Mouse (Mus musculus) CH12.LX (cell line): ENCODE results near the gene Prl3d1. TPM values are rescaled to one million over a fixed set of nuclear protein-coding genes. Genes with fewer than 3 reads are reported as not detected.
"Not testable (repeated sequence)": the region's sequence is repeated elsewhere in the genome, so short reads cannot be mapped to it uniquely, and the experiment has no call there.

Experiments used
- DNase-seq: peaks from one replicate; pipeline ENCODE4 v3.0.0-alpha.2; 2013; ENCODE audit errors: extremely low read depth
- H3K27ac ChIP-seq: 2 replicates; pipeline ENCODE4 v1.5.1; 2012; ENCODE audit warnings: low read depth, mild to moderate bottlenecking, control low read depth, moderate library complexity; ENCODE audit not compliant: insufficient read depth
- H3K27me3 ChIP-seq: replicated peaks from 2 replicates; pipeline ENCODE3; 2012; ENCODE audit warnings: inconsistent platforms
- H3K36me3 ChIP-seq, 2 experiments: replicated peaks in 1 of 2; 2 replicates each; pipeline versions ENCODE3 to v1.6.1; 2012; ENCODE audit warnings: inconsistent platforms in 1 of 2, low read length in 1 of 2, mild to moderate bottlenecking in 1 of 2, mixed read lengths in 1 of 2, moderate library complexity in 1 of 2; ENCODE audit not compliant: control insufficient read depth in 1 of 2, insufficient read depth in 1 of 2
- H3K4me1 ChIP-seq, 2 experiments: 2 replicates each; pipeline ENCODE4 v1.6.1; 2012; ENCODE audit warnings: inconsistent platforms in 1 of 2, moderate library complexity in 1 of 2; ENCODE audit not compliant: insufficient read depth in 2 of 2, control insufficient read depth in 1 of 2
- H3K4me2 ChIP-seq: 2 replicates; pipeline ENCODE4 v1.6.1; 2012; ENCODE audit warnings: low read depth, mild to moderate bottlenecking, control low read depth; ENCODE audit not compliant: poor library complexity, insufficient read depth, severe bottlenecking
- H3K4me3 ChIP-seq, 3 experiments: fragments of 150-350 bp in 1 of 3; sonication (generic) in 1 of 3; replicated peaks in 1 of 3; 2 replicates each; pipeline versions ENCODE3 to v1.5.1; 2011 to 2012; ENCODE audit warnings: low read depth in 2 of 3, low read length in 2 of 3, mild to moderate bottlenecking in 2 of 3, moderate library complexity in 2 of 3, control low read depth in 1 of 3, improper control_type of control experiment in 1 of 3, inconsistent platforms in 1 of 3, mixed read lengths in 1 of 3; ENCODE audit not compliant: poor library complexity in 1 of 3
- H3K79me2 ChIP-seq: replicated peaks from 2 replicates; pipeline ENCODE4 v1.6.1; 2012; ENCODE audit warnings: mild to moderate bottlenecking, moderate library complexity; ENCODE audit not compliant: control insufficient read depth, poor library complexity, insufficient read depth, severe bottlenecking; ENCODE audit errors: extremely low read depth
- H3K9ac ChIP-seq: 2 replicates; pipeline ENCODE4 v1.6.1; 2012; ENCODE audit warnings: low read depth, mild to moderate bottlenecking, control low read depth, moderate library complexity; ENCODE audit not compliant: insufficient read depth
- H3K9me3 ChIP-seq: replicated peaks from 2 replicates; pipeline ENCODE3; 2012; ENCODE audit warnings: low read length, inconsistent platforms, mixed read lengths
- CHD1 ChIP-seq: IDR thresholded peaks from 2 replicates; pipeline ENCODE4 v1.6.1; 2012; ENCODE audit warnings: low read depth, low read length, improper control_type of control experiment, inconsistent platforms
- CTCF ChIP-seq, 2 experiments: IDR thresholded peaks in 1 of 2; conservative IDR thresholded peaks in 1 of 2; 2 replicates each; pipeline ENCODE4 v1.5.1; 2011 to 2012; ENCODE audit warnings: low read depth in 2 of 2, low read length in 2 of 2, improper control_type of control experiment in 1 of 2, inconsistent platforms in 1 of 2, mild to moderate bottlenecking in 1 of 2, moderate library complexity in 1 of 2
- E2F4 ChIP-seq: IDR thresholded peaks from 2 replicates; pipeline ENCODE4 v1.6.1; 2011; ENCODE audit warnings: low read depth, low read length, improper control_type of control experiment; ENCODE audit not compliant: insufficient replicate concordance
- ELF1 ChIP-seq: IDR thresholded peaks from 2 replicates; pipeline ENCODE4 v1.6.1; 2014; ENCODE audit warnings: low read depth, mild to moderate bottlenecking, inconsistent platforms, low read length, improper control_type of control experiment
- EP300 ChIP-seq: IDR thresholded peaks from 2 replicates; pipeline ENCODE4 v1.6.1; 2011; ENCODE audit warnings: low read length, improper control_type of control experiment
- ETS1 ChIP-seq: conservative IDR thresholded peaks from 2 replicates; pipeline ENCODE4 v1.6.1; 2012; ENCODE audit warnings: low read depth, mild to moderate bottlenecking, inconsistent platforms, low read length, improper control_type of control experiment, moderate library complexity
- GABPA ChIP-seq: IDR thresholded peaks from 2 replicates; pipeline ENCODE4 v1.6.1; 2012; ENCODE audit warnings: low read depth, low read length, improper control_type of control experiment, inconsistent platforms; ENCODE audit not compliant: insufficient replicate concordance
- HCFC1 ChIP-seq: IDR thresholded peaks from 2 replicates; pipeline ENCODE4 v1.6.1; 2012; ENCODE audit warnings: low read depth, mild to moderate bottlenecking, inconsistent platforms, low read length, improper control_type of control experiment
- JUND ChIP-seq: conservative IDR thresholded peaks from 2 replicates; pipeline ENCODE4 v1.6.1; 2011; ENCODE audit warnings: low read depth, low read length, improper control_type of control experiment
- KAT2A ChIP-seq: IDR thresholded peaks from 2 replicates; pipeline ENCODE4 v1.6.1; 2012; ENCODE audit warnings: low read length, improper control_type of control experiment, inconsistent platforms; ENCODE audit not compliant: insufficient replicate concordance
- MAX ChIP-seq: IDR thresholded peaks from 2 replicates; pipeline ENCODE4 v1.6.1; 2011; ENCODE audit warnings: low read length, improper control_type of control experiment
- MYC ChIP-seq: IDR thresholded peaks from 2 replicates; pipeline ENCODE4 v1.6.1; 2011; ENCODE audit warnings: low read depth, mild to moderate bottlenecking, improper control_type of control experiment, low read length
- NELFE ChIP-seq: IDR thresholded peaks from 2 replicates; pipeline ENCODE4 v1.6.1; 2011; ENCODE audit warnings: low read depth, low read length, improper control_type of control experiment
- NRF1 ChIP-seq: IDR thresholded peaks from 2 replicates; pipeline ENCODE4 v1.6.1; 2014; ENCODE audit warnings: low read depth, mild to moderate bottlenecking, inconsistent platforms, low read length, improper control_type of control experiment, moderate library complexity
- PAX5 ChIP-seq: IDR thresholded peaks from 2 replicates; pipeline ENCODE4 v1.6.1; 2012; ENCODE audit warnings: low read length, inconsistent platforms, mixed read lengths
- POLR2A ChIP-seq: IDR thresholded peaks from 2 replicates; pipeline ENCODE4 v1.6.1; 2011; ENCODE audit warnings: low read depth, mild to moderate bottlenecking, improper control_type of control experiment, low read length
- RCOR1 ChIP-seq: conservative IDR thresholded peaks from 2 replicates; pipeline ENCODE4 v1.6.1; 2012; ENCODE audit warnings: low read depth, mild to moderate bottlenecking, inconsistent platforms, low read length, improper control_type of control experiment
- SIN3A ChIP-seq: IDR thresholded peaks from 2 replicates; pipeline ENCODE4 v1.6.1; 2012; ENCODE audit warnings: low read length, improper control_type of control experiment, inconsistent platforms
- SMC3 ChIP-seq: IDR thresholded peaks from 2 replicates; pipeline ENCODE4 v1.6.1; 2011; ENCODE audit warnings: low read depth, low read length, improper control_type of control experiment
- TBP ChIP-seq: conservative IDR thresholded peaks from 2 replicates; pipeline ENCODE4 v1.6.1; 2011; ENCODE audit warnings: low read depth, low read length, improper control_type of control experiment
- TCF12 ChIP-seq: IDR thresholded peaks from 2 replicates; pipeline ENCODE4 v1.6.1; 2014; ENCODE audit warnings: low read depth, mild to moderate bottlenecking, inconsistent platforms, low read length, improper control_type of control experiment
- UBTF ChIP-seq: IDR thresholded peaks from 2 replicates; pipeline ENCODE4 v1.6.1; 2012; ENCODE audit warnings: low read depth, mild to moderate bottlenecking, inconsistent platforms, low read length, improper control_type of control experiment, moderate library complexity
- USF2 ChIP-seq: conservative IDR thresholded peaks from 2 replicates; pipeline ENCODE4 v1.6.1; 2011; ENCODE audit warnings: low read depth, low read length, improper control_type of control experiment
- ZC3H11A ChIP-seq: IDR thresholded peaks from 2 replicates; pipeline ENCODE4 v1.6.1; 2012; ENCODE audit warnings: low read depth, mild to moderate bottlenecking, inconsistent platforms, low read length, improper control_type of control experiment
- ZMIZ1 ChIP-seq: IDR thresholded peaks from 2 replicates; pipeline ENCODE4 v1.6.1; 2012; ENCODE audit warnings: low read depth, mild to moderate bottlenecking, inconsistent platforms, low read length, improper control_type of control experiment
- ZNF384 ChIP-seq: IDR thresholded peaks from 2 replicates; pipeline ENCODE4 v1.6.1; 2012; ENCODE audit warnings: low read depth, low read length, improper control_type of control experiment, inconsistent platforms
- dilution Hi-C: fragments of 300-500 bp; cut with MboI; formaldehyde crosslinking; loops from 2 replicates; pipeline ENCODE4 v1.14.3; 2020; ENCODE audit warnings: low sequenced_read_pairs; ENCODE audit not compliant: extremely low pct_unique_long_range_greater_than_20kb, extremely low pct_ligation_motif_present
- in situ Hi-C: fragments of 300-500 bp; cut with MboI; formaldehyde crosslinking; loops from 3 replicates; pipeline ENCODE4 v1.14.3; 2019; ENCODE audit warnings: low sequenced_read_pairs, low pct_ligation_motif_present, low pct_unique_long_range_greater_than_20kb, mixed read lengths
- polyA plus RNA-seq: library from polyadenylated mRNA; unstranded; fragments of >175 nt; gene quantifications from 2 replicates; pipeline ENCODE4 v1.2.1, GENCODE M21; 2012; ENCODE audit warnings: low read depth; ENCODE audit not compliant: insufficient read length
- total RNA-seq, 2 experiments: library from RNA; depleted of rRNA; stranded (reverse); fragments of 300-350 nt in 1 of 2; fragments of >200 nt in 1 of 2; gene quantifications; 2 replicates each; pipeline ENCODE4 v1.2.3; 2012 to 2014

The Prl3d1 gene
- total RNA-seq (2012; rRNA removed) (not detected in 2 replicates), total RNA-seq (2014; rRNA removed) (not detected in 2 replicates), polyA plus RNA-seq (not detected in 2 replicates)

- H3K4me3 ChIP-seq, H3K4me1 ChIP-seq, in situ Hi-C loops, H3K36me3 ChIP-seq, H3K27me3 ChIP-seq, H3K79me2 ChIP-seq, H3K4me2 ChIP-seq, DNase-seq, H3K9me3 ChIP-seq, H3K9ac ChIP-seq, dilution Hi-C loops, H3K27ac ChIP-seq: not testable (repeated sequence)
Measured at GRCm38 (mm10) chr13:27093890-27094289, at the start of gene Prl3d1. Gene Prl3d1 (plus strand): TSS chr13:27094190.

DNA sequence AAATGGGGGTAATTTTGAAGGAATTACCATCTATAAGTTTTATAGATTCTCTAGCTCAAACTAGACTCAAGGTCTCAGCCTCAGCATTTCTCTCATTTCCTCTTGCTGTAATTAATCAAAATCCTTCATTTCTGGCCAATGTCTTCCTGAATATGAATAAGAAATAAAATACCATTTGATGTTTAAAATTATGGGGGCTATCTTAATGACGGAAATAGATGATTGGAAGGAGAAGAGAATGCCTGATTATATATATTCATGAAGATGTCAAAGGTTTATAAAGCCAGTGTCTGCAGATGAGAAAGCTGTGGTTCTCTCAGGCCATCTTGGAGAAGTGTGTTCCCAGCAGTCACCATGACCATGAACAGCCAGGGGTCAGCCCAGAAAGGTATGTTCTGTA is 36.7 kb upstream of the Prl3d1 start, which contains the start of gene Prl:
Gene Prl (plus strand): TSS at position 301 of the 400 bp plus-strand sequence.
- H3K27me3 ChIP-seq, result no peaks in the 10 kb centered on the region
- no peak within 1 kb of the TSS for H3K27ac ChIP-seq
- no peak for DNase-seq
- no peak within 1 kb of the TSS for H3K9ac ChIP-seq
- no peaks in the 10 kb centered on the region for H3K4me1 ChIP-seq
- in situ Hi-C loops (no loop called here), dilution Hi-C loops (no loop called here)
- no peak within 1 kb of the TSS for H3K4me2 ChIP-seq
- TF ChIP-seq TCF12 (no peak), SIN3A (no peak), ELF1 (no peak), E2F4 (no peak), CTCF (conservative IDR thresholded peaks at IDR 0.05 in 1 of 2, IDR thresholded peaks at IDR 0.05 in 1 of 2; ENCODE audit: low read depth in 2 of 2, low read length in 2 of 2) (no peak), ETS1 (no peak), JUND (no peak), RCOR1 (no peak), KAT2A (no peak), NELFE (no peak), ZMIZ1 (no peak), USF2 (no peak), PAX5 (no peak), UBTF (no peak), HCFC1 (no peak)
- H3K36me3 ChIP-seq, result no peaks in the 10 kb centered on the region
- H3K4me3 ChIP-seq, result no peak within 1 kb of the TSS
- H3K79me2 ChIP-seq, result no peaks in the 10 kb centered on the region
- H3K9me3 ChIP-seq, result no peaks in the 10 kb centered on the region

GRCm38 (mm10) chr13:27059177-27059576 is 34.8 kb upstream of the Prl3d1 start:
- in situ Hi-C loops, result no loop called here
- no peak for DNase-seq
- Histone ChIP-seq H3K9ac (no peak overlapping the region), H3K36me3 (no peaks in the 10 kb centered on the region), H3K27ac (no peak overlapping the region), H3K4me1 (no peaks in the 10 kb centered on the region), H3K4me2 (no peak overlapping the region), H3K27me3 (no peaks in the 10 kb centered on the region), H3K79me2 (no peaks in the 10 kb centered on the region), H3K4me3 (no peak overlapping the region), H3K9me3 (no peaks in the 10 kb centered on the region)
- dilution Hi-C loops, result no loop called here
- no peak for TF ChIP-seq ZC3H11A
- no peak for TF ChIP-seq MAX
- TF ChIP-seq POLR2A, result no peak
- TF ChIP-seq PAX5, result no peak
- no peak for TF ChIP-seq USF2
- no peak for TF ChIP-seq MYC
- TF ChIP-seq CHD1, result no peak
- no peak for TF ChIP-seq NRF1
- no peak for TF ChIP-seq ZNF384
- no peak for TF ChIP-seq ETS1
- TF ChIP-seq RCOR1, result no peak
- TF ChIP-seq SIN3A, result no peak
- TF ChIP-seq SMC3, result no peak
- no peak for TF ChIP-seq EP300
- TF ChIP-seq HCFC1, result no peak
- TF ChIP-seq GABPA, result no peak
- no peak for TF ChIP-seq TBP
- TF ChIP-seq KAT2A, result no peak
